Comparison of ENCODE assay signal across 8 mouse cellular contexts in the genomic region with DNA sequence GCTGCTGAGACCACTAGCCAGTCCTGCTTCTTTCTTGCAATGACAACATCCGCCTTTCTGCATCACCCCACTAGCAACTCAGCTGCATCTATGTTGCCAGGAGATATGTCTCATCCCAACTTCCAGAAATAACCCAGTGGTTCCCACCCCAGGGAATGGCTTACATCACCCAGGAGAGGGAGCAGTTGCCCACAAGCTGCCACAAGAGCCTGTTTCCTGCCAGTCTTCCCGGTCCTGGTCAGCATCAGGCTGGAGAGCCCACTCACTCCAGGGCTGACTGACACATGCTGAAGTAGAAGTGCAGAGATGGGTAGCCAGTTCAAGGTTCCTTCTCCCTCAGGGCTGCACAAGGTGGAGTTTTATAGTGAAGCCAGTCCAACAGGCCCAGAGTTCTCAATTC. TPM values are rescaled to one million over a fixed set of nuclear protein-coding genes. Genes with fewer than 3 reads are reported as not detected.
DNase-seq lines count a peak whose midpoint lies in the region.

No protein-coding gene starts in this region.

- DNase-seq in ovary, postnatal 36 days (ENCODE audit: low spot score) = peak; percentile 49
- DNase-seq in ovary, postnatal 10 days (ENCODE audit: low spot score) = no peak
- peak; percentile 63 for DNase-seq in embryo, embryonic 11 days
- peak; percentile 62 for DNase-seq in heart, adult 8-10 months (ENCODE audit: low spot score)
- peak; percentile 67 to 79 for DNase-seq in kidney, postnatal 4 days
- DNase-seq in lung, postnatal 14 days = peak; percentile 65
- DNase-seq in yolk sac, embryonic 10.5 days (ENCODE audit: low spot score) = peak; percentile 41
- no peak for DNase-seq in B cell, adult 2 months

RNA-seq across cellular contexts. Expression of gene Gsk3a, which starts 3.4 kb away (rescaled TPM):
- 10 to 100 TPM; 66.1 to 71.3 (median 68.3) TPM for total RNA-seq in heart, adult 8-10 months (2022)

RNA-seq across cellular contexts. Expression of gene Erf, which starts 9.5 kb away (rescaled TPM):
- total RNA-seq in heart, adult 8-10 months (2022) = 10 to 100 TPM; 17.2 to 22.5 (median 21.2) TPM

RNA-seq across cellular contexts. Expression of gene Zfp526, which starts 19.8 kb away (rescaled TPM):
- 10 to 100 TPM in 2 of 4 experiments, 1 to 10 TPM in 2; 9.0 to 12.3 (median 9.9) TPM for total RNA-seq in heart, adult 8-10 months (2022)

RNA-seq across cellular contexts. Expression of gene Dedd2, which starts 20.6 kb away (rescaled TPM):
- 10 to 100 TPM; 14.0 to 23.0 (median 17.2) TPM for total RNA-seq in heart, adult 8-10 months (2022)

RNA-seq across cellular contexts. Expression of gene Cic, which starts 26.4 kb away (rescaled TPM):
- 10 to 100 TPM; 52.0 to 71.5 (median 59.6) TPM for total RNA-seq in heart, adult 8-10 months (2022)

Comparison
In these comparisons a context has a peak if more than half of its experiments do, and no peak if none do; other contexts are left out.
1. DNase-seq: peak in ovary, postnatal 36 days (single experiment), embryo, embryonic 11 days (single experiment), heart, adult 8-10 months (single experiment), kidney, postnatal 4 days (2 of 2), lung, postnatal 14 days (single experiment) and yolk sac, embryonic 10.5 days (single experiment); none in ovary, postnatal 10 days (single experiment) and B cell, adult 2 months (0 of 2).